Mouse (Mus musculus) splenic B cell, adult 2 months (primary cell): Measurements from ENCODE around the gene Hsd17b1.
A peak's percentile ranks its signal among the peaks of the same experiment; 100 is the strongest.

Source experiments
- DNase-seq: peaks from one replicate; pipeline ENCODE4 v3.0.0-alpha.2; 2011; ENCODE audit warnings: low read depth, low spot score
- H3K27me3 ChIP-seq: 2 replicates; pipeline ENCODE4 v1.6.1; 2012; ENCODE audit warnings: mild to moderate bottlenecking, low read length, moderate library complexity, mixed read lengths; ENCODE audit not compliant: control insufficient read depth, poor library complexity, insufficient read depth, severe bottlenecking
- H3K36me3 ChIP-seq: 2 replicates; pipeline ENCODE4 v1.6.1; 2012; ENCODE audit warnings: mild to moderate bottlenecking, low read length, moderate library complexity, mixed read lengths; ENCODE audit not compliant: control insufficient read depth, poor library complexity, insufficient read depth, severe bottlenecking

The Hsd17b1 gene

DNA sequence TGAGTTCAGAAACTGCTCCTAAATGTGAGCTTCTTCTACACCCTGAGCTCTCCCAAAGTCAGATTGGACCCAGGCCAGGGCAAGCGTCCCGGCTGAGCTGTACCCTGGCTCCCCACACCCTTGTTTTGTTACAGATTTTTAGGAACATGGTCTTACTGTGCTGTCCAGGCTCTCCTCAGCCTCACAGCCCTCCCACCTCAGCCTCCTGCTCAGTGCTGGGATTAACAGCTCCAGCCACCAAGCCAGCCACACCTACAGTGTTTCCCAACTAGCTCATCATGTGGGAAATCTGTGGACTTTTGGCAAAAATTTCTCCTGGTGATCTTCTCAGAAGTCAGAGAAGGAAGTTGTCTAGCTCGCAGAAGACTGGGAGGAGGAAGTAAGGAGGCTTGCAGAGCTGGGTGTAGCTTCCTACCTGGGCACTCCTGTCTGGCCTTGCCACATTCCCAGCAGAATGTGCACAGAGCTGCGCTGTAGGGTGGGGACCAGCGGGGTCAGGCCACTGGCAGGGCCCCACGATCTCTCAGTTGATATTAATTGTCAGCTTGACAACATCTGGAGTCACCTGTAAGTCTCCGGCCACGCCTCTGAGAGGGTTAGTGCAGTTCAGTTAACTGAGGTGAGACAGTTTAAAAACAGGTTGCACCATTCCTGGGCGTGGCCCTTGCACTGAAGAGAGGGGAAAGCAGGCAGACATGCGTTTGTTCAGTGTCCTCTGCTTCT lies 25.3 kb upstream of the Hsd17b1 start:
- Histone ChIP-seq H3K36me3 (peaks cover 6% of the 10 kb centered on the region), H3K27me3 (no peaks in the 10 kb centered on the region)
- no peak for DNase-seq

DNA sequence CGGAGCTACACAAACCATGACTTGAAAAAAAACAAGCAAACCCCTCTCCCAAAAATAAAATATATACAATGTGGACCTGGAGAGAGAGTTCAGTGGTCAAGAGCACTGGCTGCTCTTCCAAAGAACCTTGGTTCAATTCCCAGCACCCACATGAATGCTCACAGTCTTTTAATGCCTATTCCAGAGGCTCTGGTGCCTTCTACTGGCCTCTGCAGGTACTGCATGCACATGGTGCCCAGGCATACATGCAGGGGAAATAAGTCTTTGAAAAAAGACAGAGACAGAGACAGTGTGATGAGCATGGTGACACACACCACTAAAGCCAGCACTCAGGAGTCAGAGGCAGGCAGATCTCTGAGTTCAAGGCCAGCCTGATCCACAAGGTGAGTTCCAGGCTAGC lies 24.2 kb upstream of the Hsd17b1 start:
- peak; percentile 44 for DNase-seq
- peaks cover 3% of the 10 kb centered on the region; the same call in 1 of the 2 replicates for H3K36me3 ChIP-seq
- no peaks in the 10 kb centered on the region for H3K27me3 ChIP-seq

DNA sequence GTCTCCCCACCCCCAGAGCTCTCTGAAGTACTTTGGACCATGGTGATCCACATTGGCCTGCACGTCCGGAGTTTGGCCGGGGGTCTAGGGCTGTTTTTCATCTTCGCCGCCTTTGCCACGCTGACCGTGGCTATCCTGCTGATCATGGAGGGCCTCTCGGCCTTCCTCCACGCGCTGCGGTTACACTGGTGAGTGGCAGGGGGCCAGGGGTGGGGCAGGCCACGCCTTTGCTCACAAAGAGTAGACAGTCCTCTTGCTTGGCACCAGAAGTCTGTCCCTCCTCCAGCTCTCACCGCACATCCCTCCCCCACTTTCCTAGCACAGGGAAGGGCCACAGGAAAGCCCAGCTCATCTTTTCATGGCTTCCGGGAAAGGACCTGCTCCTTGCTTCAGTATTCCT lies 22.8 kb upstream of the Hsd17b1 start:
- no peak for DNase-seq

DNA sequence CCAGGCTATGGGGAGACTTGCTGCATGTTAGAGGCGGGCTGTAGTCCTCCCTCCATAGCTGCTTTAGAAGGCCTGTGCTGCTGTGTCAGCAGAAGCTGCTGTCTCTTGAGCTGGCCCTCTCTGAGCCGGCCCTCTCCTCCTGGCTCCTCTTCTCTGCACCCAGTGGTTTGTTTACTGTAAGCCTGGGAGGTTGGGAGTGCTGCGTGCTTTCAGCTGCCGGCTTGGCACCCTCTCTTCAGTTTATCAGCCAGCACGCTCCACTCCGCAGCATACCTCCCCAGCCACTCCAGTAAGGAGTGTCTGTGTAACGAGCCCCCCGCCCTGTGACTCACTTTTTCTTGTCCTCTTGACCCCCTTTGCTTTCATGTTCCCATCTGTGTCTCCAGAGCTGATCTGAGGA lies 21.3 kb upstream of the Hsd17b1 start:
- H3K27me3 ChIP-seq: no peaks in the 10 kb centered on the region; the same call in 1 of the 2 replicates
- DNase-seq: no peak
- 0 out of 2 replicates have a peak, but pooled peaks cover 2% of the 10 kb centered on the region for H3K36me3 ChIP-seq

More for the DNA sequence above, 22.8 kb upstream of the Hsd17b1 start:
- H3K27me3 ChIP-seq: no peaks in the 10 kb centered on the region
- H3K36me3 ChIP-seq: peaks cover 3% of the 10 kb centered on the region; the same call in 1 of the 2 replicates

DNA sequence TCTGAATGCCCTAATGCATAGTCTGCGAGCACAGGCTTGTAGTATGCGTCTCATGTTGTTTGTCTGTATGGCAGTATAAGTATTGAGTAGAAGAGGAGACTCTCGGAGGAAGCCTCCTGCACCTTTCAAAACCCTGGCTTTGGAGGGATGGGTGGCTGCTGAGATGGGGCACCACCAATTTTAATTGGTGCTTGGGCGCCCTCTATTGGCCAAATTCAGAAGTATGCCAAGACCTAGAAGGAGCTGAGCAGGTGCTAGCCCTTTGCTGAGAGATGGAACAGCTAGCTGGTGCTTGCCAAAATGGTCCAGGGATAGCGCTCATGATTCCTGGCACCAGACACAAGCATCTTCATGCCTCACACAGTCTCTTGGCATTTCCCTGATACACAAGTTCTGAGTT lies 20.4 kb upstream of the Hsd17b1 start:
- 0 out of 2 replicates have a peak, but pooled peaks cover 2% of the 10 kb centered on the region for H3K36me3 ChIP-seq
- peak; percentile 89 for DNase-seq
- no peaks in the 10 kb centered on the region; the same call in 1 of the 2 replicates for H3K27me3 ChIP-seq

DNA sequence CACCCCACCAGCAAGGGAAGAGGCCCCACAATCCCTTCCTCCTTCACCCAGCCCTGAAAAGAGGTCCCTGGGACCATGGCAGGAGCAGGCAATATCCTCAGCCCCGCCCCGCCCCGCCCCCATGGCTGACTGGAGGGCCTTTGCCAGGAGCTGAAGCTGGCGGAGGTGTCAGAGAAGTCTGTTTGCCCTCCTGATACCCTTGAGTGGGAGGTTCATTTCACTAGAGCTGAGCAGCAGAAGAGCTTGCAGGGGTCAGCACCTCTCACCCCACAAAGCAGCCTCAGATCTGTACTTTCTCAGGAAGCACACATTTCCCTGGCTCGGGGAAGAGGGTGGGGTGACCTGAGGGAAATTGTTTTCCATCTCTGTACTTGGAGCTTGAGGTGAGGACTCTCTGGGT lies 19.5 kb upstream of the Hsd17b1 start:
- H3K27me3 ChIP-seq: no peaks in the 10 kb centered on the region; the same call in 1 of the 2 replicates
- no peak for DNase-seq
- 0 out of 2 replicates have a peak, but pooled peaks cover 2% of the 10 kb centered on the region for H3K36me3 ChIP-seq

DNA sequence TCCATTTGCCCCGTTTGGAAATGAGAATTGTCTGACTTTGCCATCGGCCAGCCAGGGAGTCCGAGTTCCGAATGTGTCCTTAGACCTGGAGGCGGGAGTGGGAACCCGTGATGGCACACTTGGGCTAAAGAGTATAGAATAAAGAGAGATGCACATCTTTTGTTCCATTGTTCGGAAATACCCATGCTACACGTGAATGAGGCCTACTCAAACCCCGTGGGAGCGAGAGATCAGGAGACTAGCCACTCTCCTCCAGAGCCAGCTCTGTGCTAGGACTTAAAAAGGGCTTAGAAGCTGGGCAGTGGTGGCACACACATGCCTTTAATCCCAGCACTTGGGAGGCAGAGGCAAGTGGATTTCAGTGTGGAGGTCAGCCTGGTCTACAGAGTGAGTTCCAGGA lies 18.7 kb upstream of the Hsd17b1 start:
- H3K27me3 ChIP-seq: no peaks in the 10 kb centered on the region; the same call in 1 of the 2 replicates
- H3K36me3 ChIP-seq: 0 out of 2 replicates have a peak, but pooled peaks cover 2% of the 10 kb centered on the region
- no peak for DNase-seq

DNA sequence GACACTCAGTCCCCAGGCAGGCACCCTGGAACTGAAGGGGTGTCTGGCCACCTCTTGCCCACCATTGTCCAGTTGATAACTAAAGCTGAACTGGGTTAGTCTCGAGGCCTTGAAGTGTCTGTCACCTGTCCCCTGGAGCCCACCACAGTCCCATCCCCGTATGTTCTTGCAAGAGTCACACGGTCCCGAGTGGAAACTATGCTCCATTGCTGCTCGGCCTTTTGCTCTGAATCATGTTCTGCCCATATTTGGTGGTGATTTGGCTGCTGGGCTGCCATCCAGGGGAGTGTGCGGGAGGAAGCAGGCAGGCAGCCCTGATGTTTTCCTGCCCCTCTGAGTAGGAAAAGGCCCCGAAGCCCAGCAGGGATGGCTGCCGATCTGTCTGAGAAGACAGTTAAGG lies 18.1 kb upstream of the Hsd17b1 start:
- H3K27me3 ChIP-seq: no peaks in the 10 kb centered on the region; the same call in 1 of the 2 replicates
- DNase-seq: no peak
- 0 out of 2 replicates have a peak, but pooled peaks cover 2% of the 10 kb centered on the region for H3K36me3 ChIP-seq

DNA sequence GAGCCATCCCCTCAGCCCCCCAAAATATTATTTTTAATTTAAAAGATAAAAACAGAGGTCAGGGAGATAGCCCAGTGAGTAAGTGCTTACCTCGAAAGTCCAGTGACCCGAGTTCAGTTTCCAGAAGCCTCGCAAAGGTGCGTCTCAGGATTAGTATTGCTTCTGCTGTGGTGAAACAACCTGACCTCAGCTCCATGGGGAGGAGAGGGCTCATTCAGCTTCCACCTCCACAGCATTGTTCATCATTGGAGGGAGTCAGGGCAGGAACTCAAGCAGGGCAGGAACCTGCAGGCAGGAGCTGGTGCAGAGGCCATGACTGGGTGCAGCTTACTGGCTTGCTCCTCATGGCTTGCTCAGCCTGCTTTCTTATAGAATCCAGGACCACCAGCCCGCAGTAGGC lies 17.2 kb upstream of the Hsd17b1 start:
- no peak for DNase-seq

DNA sequence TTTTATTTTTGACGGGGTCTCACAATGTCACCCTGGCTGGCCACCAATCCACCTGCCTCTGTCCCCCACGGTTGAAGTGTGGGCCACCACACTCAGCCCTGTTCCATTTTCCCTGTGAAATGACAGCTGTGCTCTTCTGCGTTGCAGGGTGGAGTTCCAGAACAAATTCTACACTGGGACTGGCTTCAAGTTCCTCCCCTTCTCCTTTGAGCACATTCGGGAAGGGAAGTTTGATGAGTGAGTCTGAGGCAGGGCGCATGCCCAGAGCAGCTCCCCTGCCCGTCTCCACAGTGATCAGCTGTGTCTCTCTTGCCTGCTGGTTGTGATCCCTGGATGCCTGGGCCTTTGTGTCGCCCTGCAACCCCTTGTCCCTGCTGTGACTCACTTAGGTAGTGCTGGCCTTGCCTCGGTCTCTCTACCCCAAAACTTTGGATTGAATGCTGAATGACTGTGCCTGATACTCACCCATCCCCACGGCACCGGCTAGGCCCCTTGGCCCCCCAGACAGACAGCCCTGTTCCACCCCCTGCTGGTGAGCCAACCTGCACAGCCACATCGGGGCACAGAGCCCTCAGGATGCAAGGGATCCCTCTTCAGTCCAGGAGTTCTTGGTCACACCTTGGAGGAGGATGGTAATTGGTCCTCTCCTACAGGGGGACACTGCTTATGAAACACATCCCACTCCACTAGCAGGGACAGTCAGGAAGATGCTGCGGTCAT lies 15.9 kb upstream of the Hsd17b1 start:
- H3K36me3 ChIP-seq: no peaks in the 10 kb centered on the region
- DNase-seq: no peak
- no peaks in the 10 kb centered on the region; the same call in 1 of the 2 replicates for H3K27me3 ChIP-seq

More for the DNA sequence above, 17.2 kb upstream of the Hsd17b1 start:
- no peaks in the 10 kb centered on the region; the same call in 1 of the 2 replicates for H3K27me3 ChIP-seq
- no peaks in the 10 kb centered on the region for H3K36me3 ChIP-seq

DNA sequence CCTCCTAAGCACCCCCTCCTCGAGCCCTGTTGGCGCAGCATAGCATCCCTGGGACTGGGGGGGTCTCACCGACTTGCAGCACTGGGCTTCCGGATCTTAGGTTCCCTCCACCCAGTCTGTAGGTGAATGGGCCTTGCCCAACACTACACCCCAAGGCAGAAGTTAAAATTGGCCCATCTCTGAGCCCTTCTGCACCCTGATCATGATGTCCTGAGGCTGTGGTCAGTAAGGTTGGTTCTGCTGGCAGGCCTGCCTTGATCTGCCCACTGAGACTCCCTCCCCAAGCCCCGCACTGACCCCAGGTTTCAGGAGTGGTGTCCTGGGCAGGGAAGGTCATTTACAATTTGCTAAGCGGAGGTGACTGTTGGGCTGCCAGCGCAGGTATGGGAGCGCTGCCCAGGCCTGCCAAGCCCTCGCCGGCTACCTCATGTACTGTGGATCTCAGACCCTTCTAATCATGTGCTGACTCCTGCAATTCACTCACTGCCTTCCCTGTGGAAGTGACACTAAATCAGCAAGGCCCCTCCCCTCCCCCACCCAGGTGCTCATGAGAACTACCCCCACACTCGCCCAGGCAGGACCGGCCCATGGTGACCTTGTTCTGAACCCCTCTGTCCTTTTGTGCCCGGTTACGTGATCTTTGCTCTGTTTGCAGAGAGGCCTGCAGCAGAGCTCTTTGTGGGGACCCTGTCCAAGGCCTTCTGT lies 15.1 kb upstream of the Hsd17b1 start:
- no peaks in the 10 kb centered on the region for H3K36me3 ChIP-seq
- no peaks in the 10 kb centered on the region; the same call in 1 of the 2 replicates for H3K27me3 ChIP-seq
- DNase-seq: no peak

DNA sequence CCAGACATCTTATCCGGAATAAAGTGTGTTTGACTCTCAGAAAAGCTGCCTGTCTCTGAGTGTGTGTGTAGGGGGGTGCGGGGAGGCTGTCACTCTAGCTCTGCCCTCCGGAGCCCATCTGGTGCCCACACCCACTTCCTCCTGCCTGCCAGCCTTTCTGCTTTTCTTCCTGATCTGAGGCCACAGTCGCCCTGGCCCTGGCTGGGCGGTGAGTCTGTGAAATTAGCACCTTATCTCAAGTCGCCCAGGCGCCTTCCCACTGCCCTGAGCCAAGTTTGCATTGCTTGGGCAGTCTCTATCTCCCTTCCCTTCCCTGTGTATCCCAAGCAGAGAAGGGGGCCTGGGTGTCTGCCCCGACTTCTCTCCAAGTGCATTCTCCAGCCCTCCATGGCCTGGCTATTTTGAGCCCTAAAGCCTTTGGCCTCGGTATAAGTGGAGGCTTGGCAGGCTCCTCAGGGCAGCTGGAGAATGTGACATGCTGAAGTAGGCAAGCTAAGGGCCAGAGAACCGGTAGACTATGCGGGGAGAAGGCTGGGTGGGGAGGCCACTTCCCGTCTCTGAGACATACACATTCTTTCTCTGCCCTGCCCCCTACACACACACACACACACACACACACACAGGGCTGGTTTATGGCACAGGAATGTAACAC lies 14.4 kb upstream of the Hsd17b1 start:
- H3K36me3 ChIP-seq: no peaks in the 10 kb centered on the region
- no peaks in the 10 kb centered on the region; the same call in 1 of the 2 replicates for H3K27me3 ChIP-seq
- DNase-seq: peak; percentile 62

DNA sequence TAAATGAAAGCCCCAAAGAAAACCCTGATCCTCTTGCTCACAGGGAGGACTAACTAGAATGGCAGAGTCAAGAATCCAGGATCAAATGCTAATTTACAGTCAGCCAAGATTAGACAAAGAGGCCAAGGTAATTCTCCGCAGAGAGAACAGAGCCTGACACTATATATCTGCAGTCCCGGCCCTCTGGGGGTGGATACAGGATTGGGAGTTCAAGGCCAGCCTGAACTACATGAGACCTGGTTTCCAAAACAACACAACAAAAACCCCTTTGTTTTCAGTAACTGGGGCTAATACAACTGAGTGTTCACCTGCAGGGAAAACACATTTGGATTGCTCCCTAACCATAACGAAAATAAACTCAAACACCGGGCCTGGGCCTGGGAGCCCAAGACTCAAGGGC lies 13.7 kb upstream of the Hsd17b1 start:
- DNase-seq: no peak
- Histone ChIP-seq H3K36me3 (no peaks in the 10 kb centered on the region), H3K27me3 (no peaks in the 10 kb centered on the region; the same call in 1 of the 2 replicates)

DNA sequence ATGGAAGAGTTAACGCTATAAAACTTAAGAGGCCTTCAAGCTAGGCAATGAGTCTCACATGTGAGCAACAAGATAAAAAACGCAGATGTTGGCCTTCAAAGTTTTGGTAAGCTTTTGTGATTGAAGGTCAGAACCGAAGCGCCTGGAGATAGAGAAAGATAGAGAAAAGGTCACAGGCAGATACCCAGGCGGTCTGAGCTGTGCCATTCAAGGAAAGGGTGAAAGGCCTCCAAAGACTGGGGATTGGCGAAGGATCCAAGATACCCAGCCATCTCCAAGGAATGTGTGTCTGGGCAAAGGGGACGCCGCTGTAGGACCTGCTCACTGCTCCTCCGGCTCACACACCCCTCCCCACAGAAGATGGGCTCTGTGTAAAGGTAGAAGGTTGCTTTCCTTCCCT lies 13.2 kb upstream of the Hsd17b1 start:
- DNase-seq: no peak
- Histone ChIP-seq H3K27me3 (no peaks in the 10 kb centered on the region; the same call in 1 of the 2 replicates), H3K36me3 (no peaks in the 10 kb centered on the region)
